Mouse (Mus musculus) intestine, postnatal 0 days (tissue): ENCODE results near the gene Igsf21. TPM values are rescaled to one million over a fixed set of nuclear protein-coding genes. Genes with fewer than 3 reads are reported as not detected.

Source experiments
- ATAC-seq: fragments of 200-750 bp; cut with Nextera tagmentation; 2 replicates; pipeline ENCODE4 v1.8.0; 2017; ENCODE audit warnings: mild to moderate bottlenecking, moderate TSS enrichment, moderate library complexity
- H3K27ac ChIP-seq: fragments of 300-500 bp; sonication (generic); 2 replicates; pipeline ENCODE4 v1.5.1; 2014; ENCODE audit warnings: mild to moderate bottlenecking, low read depth, low read length, moderate library complexity
- H3K27me3 ChIP-seq: fragments of 300-500 bp; sonication (generic); replicated peaks from 2 replicates; pipeline ENCODE4 v1.6.1; 2014; ENCODE audit warnings: low read length, mixed read lengths; ENCODE audit not compliant: control insufficient read depth, insufficient read depth
- H3K36me3 ChIP-seq: fragments of 300-500 bp; sonication (generic); 2 replicates; pipeline ENCODE4 v1.6.1; 2014; ENCODE audit warnings: mild to moderate bottlenecking, moderate library complexity; ENCODE audit not compliant: control insufficient read depth, insufficient read depth
- H3K4me1 ChIP-seq: fragments of 300-500 bp; sonication (generic); replicated peaks from 2 replicates; pipeline ENCODE4 v1.6.1; 2014; ENCODE audit warnings: antibody characterized with exemption, low read length, mixed read lengths; ENCODE audit not compliant: control insufficient read depth, insufficient read depth
- H3K4me2 ChIP-seq: fragments of 300-500 bp; sonication (generic); replicated peaks from 2 replicates; pipeline ENCODE4 v1.6.1; 2014; ENCODE audit warnings: low read depth, mild to moderate bottlenecking, moderate library complexity
- H3K4me3 ChIP-seq: fragments of 300-500 bp; sonication (generic); 2 replicates; pipeline ENCODE4 v1.5.1; 2014; ENCODE audit warnings: low read depth, low read length
- H3K9ac ChIP-seq: fragments of 300-500 bp; sonication (generic); 2 replicates; pipeline ENCODE4 v1.6.1; 2014; ENCODE audit warnings: mild to moderate bottlenecking, low read depth, low read length
- H3K9me3 ChIP-seq: fragments of 300-500 bp; sonication (generic); 2 replicates; pipeline ENCODE4 v1.6.1; 2016; ENCODE audit warnings: mixed run types; ENCODE audit not compliant: control insufficient read depth
- CTCF ChIP-seq: sonication (generic); IDR thresholded peaks from 2 replicates; pipeline ENCODE4 v1.5.1; 2016; ENCODE audit warnings: low read depth, mild to moderate bottlenecking, control low read depth, antibody characterized with exemption, moderate library complexity
- WGBS: fragments of 180-500 bp; shearing (Covaris S2); extraction: QIAGEN DNeasy Blood & Tissue Kit; methylation state at CpG from one replicate; pipeline ENCODE4 v1.1.7; 2014; 5-methylcytosine and 5-hydroxymethylcytosine counted together
- polyA plus RNA-seq: library from polyadenylated mRNA; unstranded; fragments of >200 nt; fragmentation: Nextera tagmentation; extraction: Ambion mirVana; gene quantifications from 2 replicates; pipeline ENCODE4 v1.2.1, GENCODE M21; 2015

The Igsf21 gene
- polyA plus RNA-seq, 1 experiment from 2014 or later: 0.93 TPM

- Histone ChIP-seq H3K27ac (no peak overlapping the region), H3K9ac (no peak overlapping the region), H3K27me3 (no peaks in the 10 kb centered on the region), H3K4me3 (no peak overlapping the region), H3K4me1 (no peaks in the 10 kb centered on the region), H3K4me2 (no peak overlapping the region), H3K36me3 (no peaks in the 10 kb centered on the region), H3K9me3 (no peaks in the 10 kb centered on the region)
- no peak for ATAC-seq
- WGBS: 54% methylated on average over 12 of the region's 12 CpGs
- no peak for TF ChIP-seq CTCF
These were observed 42.8 kb downstream of the Igsf21 start for GRCm38 (mm10) chr4:140203696-140204272.

GRCm38 (mm10) chr4:140202196-140202595, 44.4 kb downstream of the Igsf21 start:
- no peak overlapping the region for H3K27ac ChIP-seq
- H3K36me3 ChIP-seq: no peaks in the 10 kb centered on the region
- no peak overlapping the region for H3K4me2 ChIP-seq
- no peak overlapping the region for H3K4me3 ChIP-seq
- WGBS: 41% methylated on average over 6 of the region's 6 CpGs
- no peak for TF ChIP-seq CTCF
- H3K27me3 ChIP-seq: no peaks in the 10 kb centered on the region
- no peak for ATAC-seq
- H3K9me3 ChIP-seq: no peaks in the 10 kb centered on the region
- H3K9ac ChIP-seq: no peak overlapping the region
- no peaks in the 10 kb centered on the region for H3K4me1 ChIP-seq

GRCm38 (mm10) chr4:140200296-140200695, 46.3 kb downstream of the Igsf21 start:
- Histone ChIP-seq H3K4me3 (no peak overlapping the region), H3K27ac (no peak overlapping the region), H3K4me2 (no peak overlapping the region), H3K36me3 (no peaks in the 10 kb centered on the region), H3K9ac (no peak overlapping the region), H3K27me3 (no peaks in the 10 kb centered on the region), H3K4me1 (no peaks in the 10 kb centered on the region), H3K9me3 (no peaks in the 10 kb centered on the region)
- no peak for ATAC-seq
- TF ChIP-seq CTCF: no peak
- 62% methylated on average over 14 of the region's 14 CpGs for WGBS

GRCm38 (mm10) chr4:140196717-140197116, 49.9 kb downstream of the Igsf21 start:
- H3K9ac ChIP-seq: no peak overlapping the region
- no peak overlapping the region for H3K4me2 ChIP-seq
- WGBS: 62% methylated on average over 9 of the region's 9 CpGs
- no peak for TF ChIP-seq CTCF
- H3K9me3 ChIP-seq: no peaks in the 10 kb centered on the region
- no peaks in the 10 kb centered on the region for H3K36me3 ChIP-seq
- H3K27me3 ChIP-seq: no peaks in the 10 kb centered on the region
- no peak overlapping the region for H3K27ac ChIP-seq
- no peaks in the 10 kb centered on the region for H3K4me1 ChIP-seq
- no peak overlapping the region for H3K4me3 ChIP-seq
- ATAC-seq: no peak

GRCm38 (mm10) chr4:140192276-140193002, 54.1 kb downstream of the Igsf21 start:
- H3K9ac ChIP-seq: no peak overlapping the region
- ATAC-seq: no peak
- no peak overlapping the region for H3K27ac ChIP-seq
- H3K27me3 ChIP-seq: no peaks in the 10 kb centered on the region
- no peaks in the 10 kb centered on the region for H3K9me3 ChIP-seq
- H3K4me3 ChIP-seq: no peak overlapping the region
- WGBS: 83% methylated on average over 18 of the region's 18 CpGs
- no peak overlapping the region for H3K4me2 ChIP-seq
- no peaks in the 10 kb centered on the region for H3K4me1 ChIP-seq
- TF ChIP-seq CTCF: no peak
- no peaks in the 10 kb centered on the region for H3K36me3 ChIP-seq

GRCm38 (mm10) chr4:140189601-140190000, 57.0 kb downstream of the Igsf21 start:
- Histone ChIP-seq H3K27ac (no peak overlapping the region), H3K27me3 (no peaks in the 10 kb centered on the region), H3K4me1 (no peaks in the 10 kb centered on the region), H3K4me3 (no peak overlapping the region), H3K9me3 (no peaks in the 10 kb centered on the region), H3K36me3 (no peaks in the 10 kb centered on the region), H3K9ac (no peak overlapping the region), H3K4me2 (no peak overlapping the region)
- no peak for TF ChIP-seq CTCF
- WGBS: 83% methylated on average over 9 of the region's 9 CpGs
- ATAC-seq: no peak
